Mouse (Mus musculus) cortical plate, adult 2 months (tissue): Measurements from ENCODE around the gene Arhgap32. TPM values are rescaled to one million over a fixed set of nuclear protein-coding genes. Genes with fewer than 3 reads are reported as not detected.

ENCODE experiments used
- H3K27ac ChIP-seq: fragments of 200-500 bp; 2 replicates; pipeline ENCODE4 v1.5.1; 2012; ENCODE audit warnings: low read length, control low read depth, inconsistent platforms; ENCODE audit not compliant: insufficient read depth
- H3K4me1 ChIP-seq: fragments of 200-500 bp; 2 replicates; pipeline ENCODE4 v1.6.1; 2011; ENCODE audit warnings: low read length; ENCODE audit not compliant: control insufficient read depth, insufficient read depth
- H3K4me3 ChIP-seq: fragments of 200-500 bp; 2 replicates; pipeline ENCODE4 v1.5.1; 2011; ENCODE audit warnings: mild to moderate bottlenecking, low read length, control low read depth; ENCODE audit not compliant: insufficient read depth
- CTCF ChIP-seq: fragments of 200-500 bp; IDR thresholded peaks from 2 replicates; pipeline ENCODE4 v1.5.1; 2011; ENCODE audit warnings: mild to moderate bottlenecking, control low read depth, low read length; ENCODE audit not compliant: insufficient read depth; ENCODE audit errors: extremely low read depth
- POLR2A ChIP-seq: fragments of 200-500 bp; IDR thresholded peaks from 2 replicates; pipeline ENCODE4 v1.6.1; 2011; ENCODE audit warnings: mild to moderate bottlenecking, low read length, control low read depth; ENCODE audit not compliant: insufficient read depth; ENCODE audit errors: extremely low read depth
- polyA plus RNA-seq: library from polyadenylated mRNA; depleted of rRNA; stranded (reverse); fragments of >200 nt; gene quantifications from 2 replicates; pipeline ENCODE4 v1.2.3, GENCODE M21; 2012

Arhgap32 gene
- polyA plus RNA-seq, 1 experiment: 62.2 TPM

GRCm38 (mm10) chr9:32222184-32222583, 106.2 kb downstream of the Arhgap32 start:
- TF ChIP-seq POLR2A (0 out of 2 replicates have a peak, but pooled peaks have one; percentile 27), CTCF (no peak)
- H3K4me3 ChIP-seq: no peak overlapping the region
- 0 out of 2 replicates have a peak overlapping the region, but pooled peaks have one; percentile 40 for H3K27ac ChIP-seq
- peaks cover 14% of the 10 kb centered on the region; the same call in 1 of the 2 replicates for H3K4me1 ChIP-seq

GRCm38 (mm10) chr9:32223739-32224529, 108.0 kb downstream of the Arhgap32 start:
- Histone ChIP-seq H3K4me1 (peaks cover 12% of the 10 kb centered on the region; the same call in 1 of the 2 replicates), H3K27ac (peak overlapping the region; percentile 37), H3K4me3 (peak overlapping the region; percentile 65)
- TF ChIP-seq POLR2A (peak; percentile 93), CTCF (no peak)

- peak overlapping the region; percentile 65 for H3K4me3 ChIP-seq
- H3K4me1 ChIP-seq: peaks cover 12% of the 10 kb centered on the region; the same call in 1 of the 2 replicates
- H3K27ac ChIP-seq: peak overlapping the region; percentile 60
- TF ChIP-seq CTCF (no peak), POLR2A (peak; percentile 46; the same call in 1 of the 2 replicates)
Measured at GRCm38 (mm10) chr9:32224937-32225336, 109.0 kb downstream of the Arhgap32 start.

GRCm38 (mm10) chr9:32225584-32225983, 109.6 kb downstream of the Arhgap32 start:
- TF ChIP-seq POLR2A: no peak; the same call in 1 of the 2 replicates
- no peak for TF ChIP-seq CTCF
- H3K4me3 ChIP-seq: peak overlapping the region; percentile 65
- H3K27ac ChIP-seq: peak overlapping the region; percentile 80
- peaks cover 12% of the 10 kb centered on the region; the same call in 1 of the 2 replicates for H3K4me1 ChIP-seq

- H3K27ac ChIP-seq: peak overlapping the region; percentile 84
- peak overlapping the region; percentile 56 for H3K4me3 ChIP-seq
- TF ChIP-seq CTCF (no peak), POLR2A (0 out of 2 replicates have a peak, but pooled peaks have one; percentile 43)
- peaks cover 5% of the 10 kb centered on the region; the same call in 1 of the 2 replicates for H3K4me1 ChIP-seq
Measured at GRCm38 (mm10) chr9:32227034-32227433, 111.1 kb downstream of the Arhgap32 start.

GRCm38 (mm10) chr9:32233593-32233992, 117.7 kb downstream of the Arhgap32 start:
- Histone ChIP-seq H3K27ac (no peak overlapping the region), H3K4me1 (no peaks in the 10 kb centered on the region; the same call in none of the 2 replicates), H3K4me3 (no peak overlapping the region)
- TF ChIP-seq CTCF (no peak), POLR2A (no peak)

GRCm38 (mm10) chr9:32234767-32235489, 119.0 kb downstream of the Arhgap32 start:
- Histone ChIP-seq H3K27ac (no peak overlapping the region), H3K4me3 (no peak overlapping the region), H3K4me1 (no peaks in the 10 kb centered on the region; the same call in none of the 2 replicates)
- no peak for TF ChIP-seq POLR2A
- TF ChIP-seq CTCF: no peak

GRCm38 (mm10) chr9:32238899-32239298, 123.0 kb downstream of the Arhgap32 start:
- Histone ChIP-seq H3K27ac (no peak overlapping the region), H3K4me1 (peaks cover 1% of the 10 kb centered on the region), H3K4me3 (no peak overlapping the region)
- TF ChIP-seq CTCF: no peak
- TF ChIP-seq POLR2A: no peak

GRCm38 (mm10) chr9:32239427-32239826, 123.5 kb downstream of the Arhgap32 start:
- Histone ChIP-seq H3K4me3 (no peak overlapping the region), H3K27ac (no peak overlapping the region), H3K4me1 (peaks cover 1% of the 10 kb centered on the region)
- TF ChIP-seq POLR2A (no peak), CTCF (no peak)
